Mouse (Mus musculus): ENCODE measurements around the gene Gins3. TPM values are rescaled to one million over a fixed set of nuclear protein-coding genes. Genes with fewer than 3 reads are reported as not detected.

Gene Gins3
- 16.3 and 17.5 TPM in 2 replicates for polyA plus RNA-seq (2012; rRNA removed)

GRCm38 (mm10) chr8:95633262-95634062 lies at the start of gene Gins3:
TSS of gene Gins3 (plus strand) at chr8:95633453.

GRCm38 (mm10) chr8:95676631-95677030 lies 43.4 kb downstream of the Gins3 start, which contains the start of gene Ndrg4:
TSS of gene Ndrg4 (plus strand) at chr8:95676980.

Other genes starting within 250 kb of the Gins3 start
- gene Cfap20, start 198.6 kb upstream of the Gins3 start, polyA plus RNA-seq (2012; rRNA removed) = 83.7 and 123 TPM in 2 replicates
- 36.9 and 65.6 TPM in 2 replicates for gene Csnk2a2, start 143.4 kb upstream of the Gins3 start, polyA plus RNA-seq (2012; rRNA removed)
- 0.30 and 0.34 TPM in 2 replicates for gene Ccdc113, start 99.4 kb upstream of the Gins3 start, polyA plus RNA-seq (2012; rRNA removed)
- gene Prss54, start 57.1 kb upstream of the Gins3 start, polyA plus RNA-seq (2012; rRNA removed) = not detected in 2 replicates
- gene Ndrg4, start 43.5 kb downstream of the Gins3 start, polyA plus RNA-seq (2012; rRNA removed) = 57.4 TPM in 2 replicates
- 28.8 and 48.6 TPM in 2 replicates for gene Setd6, start 82.4 kb downstream of the Gins3 start, polyA plus RNA-seq (2012; rRNA removed)
- 100 and 133 TPM in 2 replicates for gene Cnot1, start 174.0 kb downstream of the Gins3 start, polyA plus RNA-seq (2012; rRNA removed)
- 128 and 134 TPM in 2 replicates for gene Sap18b, start 191.9 kb downstream of the Gins3 start, polyA plus RNA-seq (2012; rRNA removed)
- gene Slc38a7, start 220.1 kb downstream of the Gins3 start, polyA plus RNA-seq (2012; rRNA removed) = 13.0 and 17.5 TPM in 2 replicates